Mouse (Mus musculus) liver, embryonic 14.5 days (tissue): ENCODE data around the gene Inip.

Experiments
- CTCF ChIP-seq: IDR thresholded peaks from 2 replicates; pipeline ENCODE4 v1.5.1; 2016; ENCODE audit warnings: antibody characterized with exemption, low read depth, control low read depth
- EP300 ChIP-seq: IDR thresholded peaks from 2 replicates; pipeline ENCODE4 v1.6.1; 2016; ENCODE audit warnings: antibody characterized with exemption, low read depth

- no peak for TF ChIP-seq CTCF
- no peak for TF ChIP-seq EP300
Measured at GRCm38 (mm10) chr4:59804754-59805153, 3.4 kb upstream of the Inip start.
